Mouse (Mus musculus) erythroblast, adult 5-6 weeks (primary cell): ENCODE data around the gene Rab24. TPM values are rescaled to one million over a fixed set of nuclear protein-coding genes. Genes with fewer than 3 reads are reported as not detected.
A peak's percentile ranks its signal among the peaks of the same experiment; 100 is the strongest.

Source experiments
- ATAC-seq: replicated peaks from 2 replicates; pipeline ENCODE4 v1.8.0; 2016; ENCODE audit warnings: moderate number of reproducible peaks, mild to moderate bottlenecking, moderate TSS enrichment, inconsistent platforms; ENCODE audit not compliant: poor library complexity, low FRiP score, severe bottlenecking
- total RNA-seq, 2 experiments: library from RNA; stranded (forward) in 1 of 2; stranded (reverse) in 1 of 2; fragments of 150-400 nt in 1 of 2; fragments of 200-764, 138-1000 nt in 1 of 2; gene quantifications; 2 replicates each; pipeline versions ENCODE4 v1.2.3 to v1.2.4; 2015 to 2017; ENCODE audit warnings: low replicate concordance in 2 of 2

Rab24 gene
- 44.1 and 62.1 TPM in 2 replicates for total RNA-seq (2015; ENCODE audit: low replicate concordance)
- total RNA-seq (2017; ENCODE audit: low replicate concordance): 12.9 and 19.2 TPM in 2 replicates

DNA sequence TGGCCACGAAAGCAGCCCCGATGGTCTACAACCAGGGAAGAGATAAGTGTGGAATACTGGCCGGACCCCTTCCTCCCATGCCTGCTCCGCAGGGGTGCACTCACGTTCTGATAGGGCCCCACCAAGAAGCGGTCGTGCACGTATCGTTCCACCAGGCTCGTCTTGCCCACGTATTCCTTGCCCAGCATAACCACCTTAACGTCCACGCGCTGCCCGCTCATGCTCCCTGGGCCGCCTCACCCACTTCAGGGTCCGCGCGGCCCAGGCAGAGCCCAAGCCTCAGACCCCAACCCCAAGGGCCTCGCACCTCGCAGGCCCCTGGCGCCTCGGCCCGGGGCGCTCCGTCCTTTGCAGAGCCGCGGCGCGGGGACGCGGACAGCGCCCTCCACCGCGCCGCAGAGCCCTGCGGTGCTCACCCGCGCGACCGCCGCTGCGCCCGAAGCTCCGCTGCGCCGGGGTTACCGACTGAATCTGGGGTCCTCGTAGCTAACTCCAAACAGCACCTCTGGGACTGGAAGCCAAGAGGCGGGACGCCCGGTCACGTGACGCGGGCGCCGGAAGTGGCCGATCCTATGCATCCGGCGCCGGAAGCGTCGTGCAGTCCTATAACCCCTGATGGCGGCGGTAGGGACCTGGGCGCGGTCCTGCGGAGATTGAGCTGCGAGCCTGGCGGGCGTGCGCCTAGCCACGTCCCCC, at the start of gene Rab24:
TSS of gene Rab24 (minus strand) at position 513 of the 696 bp plus-strand sequence.
- ATAC-seq: peak; percentile 92

GRCm38 (mm10) chr13:55371007-55371681, 49.4 kb upstream of the Rab24 start:
- ATAC-seq: no peak

DNA sequence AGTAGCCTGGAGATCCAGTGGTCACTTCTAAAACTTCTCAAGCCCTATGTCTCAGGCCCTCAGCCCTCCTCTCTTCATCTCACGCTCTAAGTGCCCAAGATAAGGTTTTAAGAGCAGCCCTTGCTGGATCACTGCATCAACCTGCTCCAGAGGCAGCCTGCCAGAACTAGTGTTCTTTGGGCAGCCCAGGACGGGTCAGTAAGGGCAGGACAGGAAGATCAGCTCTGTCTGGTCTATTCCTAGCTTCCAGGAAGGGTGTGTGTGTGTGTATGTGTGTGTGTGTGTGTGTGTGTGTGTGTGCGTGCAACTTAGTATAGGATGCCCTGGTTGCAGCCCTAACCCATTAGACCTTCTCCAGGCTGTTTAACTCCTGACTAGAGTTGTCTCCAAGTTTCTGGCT, 48.5 kb upstream of the Rab24 start:
- peak; percentile 41 for ATAC-seq

GRCm38 (mm10) chr13:55369531-55370114, 47.9 kb upstream of the Rab24 start, which contains the start of gene Rgs14:
Gene Rgs14, plus strand, starts transcription at chr13:55369732.
- ATAC-seq: peak; percentile 91

DNA sequence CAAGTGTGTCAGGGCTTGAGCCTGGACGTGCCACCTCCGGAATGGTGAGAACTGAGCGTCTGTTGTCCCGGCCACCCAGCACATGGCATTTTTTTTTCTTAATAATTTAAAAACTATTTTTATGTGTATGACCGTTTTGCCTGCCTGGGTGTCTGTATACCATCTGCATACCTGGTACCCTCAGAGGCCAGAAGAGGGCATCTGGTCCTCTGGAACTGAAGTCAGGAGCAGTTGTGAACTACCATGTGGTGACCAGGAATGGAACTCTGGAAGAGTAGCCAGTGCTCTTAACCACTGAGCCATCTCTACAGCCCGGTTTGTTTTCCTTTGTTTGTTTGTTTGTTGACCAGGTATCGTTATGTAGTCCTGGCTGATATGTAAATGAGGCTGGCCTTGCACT, 46.7 kb upstream of the Rab24 start:
- ATAC-seq: no peak

DNA sequence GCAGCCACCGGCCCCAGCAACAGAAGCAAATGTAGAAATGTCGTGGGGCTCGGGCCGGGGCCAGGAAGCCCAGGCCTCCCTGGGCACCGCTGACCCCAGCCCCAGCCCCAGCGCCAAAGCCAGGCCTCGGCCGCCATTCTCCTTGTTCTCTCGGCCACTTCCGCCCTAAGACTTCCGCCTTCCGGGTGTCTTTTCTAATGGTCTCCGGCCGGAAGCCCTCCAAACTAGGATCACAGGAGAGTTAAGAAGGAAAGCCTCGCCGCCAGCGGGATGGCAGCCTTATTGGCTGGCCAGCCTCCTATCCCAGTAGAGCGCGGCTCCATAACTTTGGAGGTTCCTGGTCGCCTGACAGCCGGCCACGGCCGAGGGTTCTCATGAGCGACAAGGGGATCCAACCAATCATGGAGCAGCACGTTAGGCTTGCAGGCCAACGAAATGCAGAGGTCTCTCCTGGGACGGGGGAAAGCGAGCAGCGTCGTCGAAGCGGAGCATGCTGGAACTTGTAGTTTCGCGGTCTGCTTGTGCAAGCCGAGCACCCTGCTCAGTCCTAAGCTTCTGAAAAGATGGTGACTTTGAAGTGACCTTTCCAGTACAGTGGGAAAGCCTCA, 40.8 kb upstream of the Rab24 start, which contains the start of gene Lman2:
TSS of gene Lman2 (minus strand) at position 331 of the 608 bp plus-strand sequence.
- ATAC-seq: peak; percentile 95

DNA sequence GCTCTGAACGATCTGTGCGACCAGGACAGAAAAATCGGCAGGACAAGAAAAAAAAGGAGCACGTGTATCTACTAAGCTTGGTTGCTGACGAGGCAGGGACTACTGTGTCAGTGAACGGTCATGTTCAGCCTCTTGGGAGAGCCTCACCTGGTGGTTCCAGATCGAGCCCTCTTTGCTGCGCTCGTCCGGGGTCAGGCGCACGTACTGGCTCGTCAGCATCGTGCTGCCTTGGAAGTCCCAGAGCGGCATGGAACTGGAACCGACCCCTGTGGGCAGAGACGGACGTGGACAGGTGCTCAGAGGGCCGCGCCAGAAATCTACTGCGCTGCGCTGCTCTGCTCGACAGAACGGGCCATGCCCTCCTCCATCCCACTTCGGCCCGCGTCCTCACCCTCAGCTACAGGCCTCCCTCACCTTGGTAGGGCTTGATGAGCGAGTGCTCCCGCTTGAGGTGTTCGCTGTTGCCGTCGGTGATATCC, 40.3 kb upstream of the Rab24 start:
- ATAC-seq: peak; percentile 40

DNA sequence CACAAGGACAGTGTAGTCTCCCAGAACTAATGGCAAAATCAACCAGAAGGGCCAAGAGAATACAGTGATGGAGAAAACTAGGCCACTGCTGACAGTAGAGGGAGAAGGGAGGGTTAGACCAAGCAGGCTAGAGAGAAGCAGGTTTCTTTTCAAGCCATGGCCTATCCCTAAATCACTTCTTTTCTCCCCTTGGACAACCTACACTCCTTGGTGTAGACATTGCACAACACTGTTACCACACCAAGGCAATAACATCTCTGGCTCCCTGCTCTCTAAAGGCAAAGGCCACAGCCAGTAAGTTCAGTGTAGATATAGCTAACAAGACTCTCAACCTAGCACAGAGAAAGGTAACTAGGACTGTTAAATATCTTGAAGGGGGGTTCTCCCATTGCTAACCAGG, 39.4 kb upstream of the Rab24 start:
- ATAC-seq: no peak

- no peak for ATAC-seq
Measured at GRCm38 (mm10) chr13:55346745-55347144, 25.0 kb upstream of the Rab24 start.

GRCm38 (mm10) chr13:55344286-55344685, 22.5 kb upstream of the Rab24 start:
- no peak for ATAC-seq

DNA sequence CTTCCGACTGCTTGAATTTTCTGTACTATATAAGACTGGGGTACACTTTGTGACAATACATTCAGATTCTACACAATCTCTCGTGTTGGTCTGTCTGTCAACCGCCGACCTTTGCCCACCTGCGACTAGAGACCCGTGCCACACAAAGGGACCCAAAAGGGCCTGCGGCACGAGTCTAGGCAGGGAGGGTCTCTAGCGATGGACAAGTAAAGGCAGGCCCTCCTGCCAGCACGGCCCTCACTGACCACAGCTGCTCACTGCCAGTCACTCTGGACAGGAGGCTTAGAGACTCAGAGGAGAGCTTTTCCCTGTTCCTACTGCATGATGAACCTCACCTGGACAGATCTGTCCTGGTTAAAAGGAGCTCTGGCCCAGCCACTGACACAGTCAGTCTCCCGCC, 20.7 kb upstream of the Rab24 start:
- no peak for ATAC-seq

GRCm38 (mm10) chr13:55339259-55339658, 17.5 kb upstream of the Rab24 start:
- peak; percentile 57 for ATAC-seq

DNA sequence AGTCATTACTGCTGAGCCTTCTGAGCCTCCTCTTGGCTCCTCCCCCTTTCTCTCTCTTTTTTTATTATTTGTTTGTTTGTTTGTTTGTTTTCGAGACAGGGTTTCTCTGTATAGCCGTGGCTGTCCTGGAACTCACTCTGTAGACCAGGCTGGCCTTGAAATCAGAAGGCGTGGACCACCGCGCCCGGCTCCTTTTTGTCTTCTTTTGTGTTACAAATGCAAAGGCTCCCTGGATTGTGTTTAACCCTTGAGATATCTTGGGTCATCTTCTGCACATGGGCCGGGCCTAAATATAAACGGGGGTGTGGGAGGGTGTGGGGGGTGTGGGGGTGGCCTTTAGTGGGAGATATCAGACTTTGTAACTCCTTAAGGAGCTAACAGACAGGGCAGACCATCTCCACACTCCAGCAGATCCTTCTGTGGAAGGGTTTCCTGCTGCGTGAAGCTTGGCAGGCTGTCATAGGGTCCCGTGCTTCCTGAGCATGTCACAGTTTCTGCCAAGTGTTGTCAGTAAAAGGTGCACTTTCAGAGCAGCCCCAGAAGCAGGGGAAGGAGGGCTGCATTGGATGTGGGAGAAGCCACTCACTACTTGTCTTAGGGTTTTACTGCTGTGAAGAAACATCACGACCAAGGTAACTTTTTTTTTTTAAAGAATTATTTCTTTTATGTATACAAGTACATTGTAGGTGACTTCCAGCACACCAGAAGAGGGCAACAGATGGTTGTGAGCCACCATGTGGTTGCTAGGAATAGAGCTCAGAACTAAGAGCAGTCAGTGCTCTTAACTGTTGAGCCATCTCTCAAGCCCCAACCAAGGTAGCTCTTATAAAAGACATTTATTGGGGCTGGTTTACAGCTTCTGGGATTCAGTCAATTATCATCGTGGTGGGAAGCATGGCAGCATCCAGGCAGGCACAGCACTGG, 16.6 kb upstream of the Rab24 start:
- no peak for ATAC-seq

GRCm38 (mm10) chr13:55337341-55337975, 15.7 kb upstream of the Rab24 start:
- ATAC-seq: no peak

GRCm38 (mm10) chr13:55335701-55336100, 14.0 kb upstream of the Rab24 start:
- ATAC-seq: no peak

- no peak for ATAC-seq
Measured at GRCm38 (mm10) chr13:55332331-55332730, 10.6 kb upstream of the Rab24 start.

DNA sequence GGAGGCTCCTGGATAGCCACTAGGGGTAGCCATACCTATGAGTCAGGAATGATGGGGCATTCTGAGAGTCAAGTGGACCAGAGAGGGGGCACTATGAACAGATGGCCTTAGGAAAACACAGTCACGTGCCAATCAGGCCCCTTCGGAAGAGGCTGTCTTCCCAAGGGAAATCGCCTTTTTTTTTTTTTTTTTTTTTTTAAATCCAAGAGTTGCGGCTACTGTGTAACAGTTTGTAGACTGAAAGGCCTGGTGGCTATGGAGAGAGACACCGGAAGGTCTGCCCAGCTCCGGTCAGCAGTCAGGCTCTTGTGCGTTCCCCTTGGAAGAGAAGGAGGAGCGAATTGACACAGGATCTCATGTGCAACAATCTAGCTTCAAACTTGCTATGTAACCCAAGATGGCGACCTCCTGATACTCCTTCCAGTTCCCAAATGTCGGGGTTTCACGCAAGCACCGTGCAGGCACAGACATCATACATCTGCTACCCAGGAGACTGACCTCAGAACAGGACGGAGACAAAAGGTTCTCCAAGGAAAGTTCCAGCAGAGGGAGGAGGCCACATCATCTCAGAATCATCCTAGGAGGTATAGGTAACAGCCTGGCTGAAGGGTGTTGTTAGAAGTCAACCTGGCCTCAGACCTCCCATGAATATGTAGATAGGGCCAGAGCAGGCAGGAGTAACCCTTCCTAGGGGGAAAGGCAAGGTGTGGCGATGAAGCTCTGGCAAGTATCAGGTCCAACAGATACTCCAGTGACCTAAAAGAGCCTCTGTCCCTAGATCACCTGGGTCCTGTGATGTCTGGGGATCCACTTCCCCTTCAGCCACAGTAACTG, 9.0 kb upstream of the Rab24 start:
- peak; percentile 70 for ATAC-seq
